Comparison of ENCODE assay signal across 11 mouse cellular contexts in the genomic region with DNA sequence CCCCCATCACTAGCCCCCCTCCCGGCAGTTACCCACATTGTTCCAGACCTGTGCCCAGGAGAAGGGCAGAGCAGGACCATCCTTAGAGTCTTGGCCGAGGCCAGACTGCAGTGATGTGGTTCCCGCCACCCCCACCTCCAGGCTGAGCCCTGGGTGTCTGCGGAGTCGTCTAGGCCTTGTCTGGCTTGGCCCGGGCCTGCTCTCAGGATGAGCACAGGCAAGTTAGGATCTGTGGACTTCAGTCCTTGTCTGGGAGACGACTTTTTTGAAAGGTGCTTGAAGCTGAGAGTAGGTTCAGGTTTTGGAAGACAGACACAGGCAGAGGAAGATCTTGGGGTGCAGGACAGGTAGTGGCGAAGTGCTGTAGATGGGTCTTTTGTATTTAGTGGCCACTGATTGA. TPM values are rescaled to one million over a fixed set of nuclear protein-coding genes. Genes with fewer than 3 reads are reported as not detected.
DNase-seq lines count a peak whose midpoint lies in the region; ATAC-seq and TF ChIP-seq lines count a peak whose summit lies in the region.
"Had no signal": no experiment of that assay in that cellular context is flagged by ENCODE, and none has a peak within 500 bp of the region (broad histone marks: within the 10 kb centered on the region; RNA-seq: fewer than 3 reads in every experiment).

No protein-coding gene starts in this region.

- H3K27ac ChIP-seq in heart, adult 2 months, result peak overlapping the region; percentile 89
- peak overlapping the region; percentile 87 for H3K27ac ChIP-seq in lung, postnatal 0 days (ENCODE audit: low read length)
- H3K27ac ChIP-seq in limb, embryonic 11.5 days (replicated peaks; ENCODE audit: low read depth, low read length), result no peak overlapping the region; the same call in 1 of the 2 replicates
- H3K27ac ChIP-seq in cerebellum, adult 2 months (ENCODE audit: insufficient read depth, low read length), result no peak overlapping the region

- intact Hi-C loops in heart, adult 2 months (cut with DNase I), result no loop called here
- intact Hi-C loops in heart, postnatal 36 days (cut with DNase I), result loop anchor here (2.0 kb wide), 1 partner anchor 17 kb away; no protein-coding TSS in a partner anchor

- peak overlapping the region; percentile 97 for H3K4me3 ChIP-seq in heart, adult 2 months
- H3K4me3 ChIP-seq in lung, postnatal 0 days (ENCODE audit: low read depth, low read length), result no peak overlapping the region
- H3K4me3 ChIP-seq in limb, embryonic 11.5 days (ENCODE audit: low read depth, low read length), result no peak overlapping the region
- H3K4me3 ChIP-seq in cerebellum, adult 2 months (replicated peaks; ENCODE audit: insufficient read depth, low read depth, low read length), result no peak overlapping the region

- no peaks in the 10 kb centered on the region for H3K9me3 ChIP-seq in lung, postnatal 0 days (ENCODE audit: low read length)
- no peaks in the 10 kb centered on the region for H3K9me3 ChIP-seq in limb, embryonic 11.5 days (ENCODE audit: control insufficient read depth, low read length)

- DNase-seq in heart, adult 2 months, result peak in 1 of 2 experiments; percentile 21
- no peak for DNase-seq in heart, postnatal 36 days
- DNase-seq in lung, postnatal 0 days (ENCODE audit: low spot score), result no peak
- no peak for DNase-seq in lung, postnatal 10 days
- no peak for DNase-seq in limb, embryonic 11.5 days (ENCODE audit: low spot score)
- peak; percentile 36 for DNase-seq in yolk sac, embryonic 10.5 days (ENCODE audit: low spot score)
- DNase-seq in cerebellum, adult 11-12 months, result no peak
- no peak for DNase-seq in cerebellum, adult 2 months

- peak overlapping the region; percentile 99 for H3K9ac ChIP-seq in heart, adult 2 months (ENCODE audit: low read depth, low read length)
- no peak overlapping the region for H3K9ac ChIP-seq in lung, postnatal 0 days (replicated peaks; ENCODE audit: low read depth)
- no peak overlapping the region; the same call in 1 of the 2 replicates for H3K9ac ChIP-seq in limb, embryonic 11.5 days (ENCODE audit: low read length)

- peaks cover 5% of the 10 kb centered on the region for H3K79me2 ChIP-seq in heart, adult 2 months (replicated peaks; ENCODE audit: control insufficient read depth, insufficient read depth, low read length)

- 24% methylated on average over 8 of the region's 8 CpGs for WGBS in heart, adult 2 months
- 46% methylated on average over 8 of the region's 8 CpGs for WGBS in lung, postnatal 0 days
- WGBS in limb, embryonic 11.5 days, result 65% methylated on average over 8 of the region's 8 CpGs
- WGBS in cerebellum, adult 2 months, result 88% methylated on average over 8 of the region's 8 CpGs

- H3K4me2 ChIP-seq in lung, postnatal 0 days (replicated peaks; ENCODE audit: low read depth, low read length), result peak overlapping the region; percentile 96
- peak overlapping the region; percentile 12; the same call in 1 of the 2 replicates for H3K4me2 ChIP-seq in limb, embryonic 11.5 days (ENCODE audit: low read depth, severe bottlenecking)

- H3K4me1 ChIP-seq in heart, adult 2 months (ENCODE audit: control insufficient read depth, insufficient read depth, low read length), result peaks cover 43% of the 10 kb centered on the region
- H3K4me1 ChIP-seq in lung, postnatal 0 days (ENCODE audit: insufficient read depth, low read depth, low read length), result peaks cover 32% of the 10 kb centered on the region
- peaks cover 33% of the 10 kb centered on the region for H3K4me1 ChIP-seq in limb, embryonic 11.5 days (ENCODE audit: control insufficient read depth, insufficient read depth, low read length)
- H3K4me1 ChIP-seq in cerebellum, adult 2 months (ENCODE audit: control insufficient read depth, insufficient read depth, low read length), result no peaks in the 10 kb centered on the region

- TF ChIP-seq CTCF in heart, adult 2 months (IDR thresholded peaks at IDR 0.05), result no peak
- no peak for TF ChIP-seq CTCF in lung, postnatal 0 days (IDR thresholded peaks at IDR 0.05)
- TF ChIP-seq CTCF in cerebellum, adult 2 months (IDR thresholded peaks at IDR 0.05; ENCODE audit: borderline replicate concordance, insufficient read depth, low read depth, low read length), result no peak

- H3K36me3 ChIP-seq in heart, adult 2 months (ENCODE audit: control insufficient read depth, insufficient read depth, low read length), result peaks cover 2% of the 10 kb centered on the region; the same call in 1 of the 2 replicates
- no peaks in the 10 kb centered on the region for H3K36me3 ChIP-seq in lung, postnatal 0 days (ENCODE audit: insufficient read depth, low read length)
- no peaks in the 10 kb centered on the region for H3K36me3 ChIP-seq in limb, embryonic 11.5 days (ENCODE audit: control insufficient read depth, insufficient read depth, low read length)

- no peak for ATAC-seq in lung, postnatal 0 days
- ATAC-seq in limb, embryonic 11.5 days (ENCODE audit: insufficient number of reproducible peaks, low FRiP score, low TSS enrichment, low read depth), result no peak
- ATAC-seq: midbrain, embryonic 16.5 days had no signal

- no peak for TF ChIP-seq EP300 in heart, adult 2 months (IDR thresholded peaks at IDR 0.05; ENCODE audit: insufficient read depth, low read depth, low read length)
- no peak for TF ChIP-seq EP300 in lung, postnatal 0 days (IDR thresholded peaks at IDR 0.05)

- no peak for TF ChIP-seq POLR2A in heart, adult 2 months (IDR thresholded peaks at IDR 0.05; ENCODE audit: insufficient read depth, low read depth, low read length)
- no peak for TF ChIP-seq POLR2A in cerebellum, adult 2 months (IDR thresholded peaks at IDR 0.05; ENCODE audit: borderline replicate concordance, insufficient read depth, low read length)

- H3K27me3 ChIP-seq in heart, adult 2 months (ENCODE audit: control insufficient read depth, insufficient read depth, low read length), result no peaks in the 10 kb centered on the region
- H3K27me3 ChIP-seq in lung, postnatal 0 days (replicated peaks; ENCODE audit: insufficient read depth, low read length), result no peaks in the 10 kb centered on the region
- no peaks in the 10 kb centered on the region for H3K27me3 ChIP-seq in limb, embryonic 11.5 days (ENCODE audit: control insufficient read depth, insufficient read depth, low read length)
- H3K27me3 ChIP-seq in cerebellum, adult 2 months (ENCODE audit: control insufficient read depth, insufficient read depth, low read length), result no peaks in the 10 kb centered on the region

RNA-seq across cellular contexts. Expression of gene Hspg2, which starts 2.8 kb away (rescaled TPM):
- 100 to 1,000 TPM; 174 to 190 TPM for total RNA-seq in heart, adult 2 months (2021)
- 86.7 and 114 TPM in 2 replicates for polyA plus RNA-seq in heart, adult 2 months (2012; rRNA removed)
- 100 to 1,000 TPM; 240 to 255 TPM for total RNA-seq in heart, postnatal 36 days (2021)
- polyA plus RNA-seq in lung, postnatal 0 days (2015; fragmentation: Nextera tagmentation; extraction: Ambion mirVana), result 20.2 and 25.3 TPM in 2 replicates
- polyA plus RNA-seq in limb, embryonic 11.5 days (2014; fragmentation: Nextera tagmentation; extraction: Ambion mirVana), result 20.6 and 22.4 TPM in 2 replicates
- polyA plus RNA-seq in cerebellum, adult 2 months (2012; rRNA removed), result 2.8 and 3.1 TPM in 2 replicates

RNA-seq across cellular contexts. Expression of gene 1700013G24Rik, which starts 18.2 kb away (rescaled TPM):
- not detected for total RNA-seq in heart, adult 2 months (2021)
- polyA plus RNA-seq in heart, adult 2 months (2012; rRNA removed), result 0.38 and 0.57 TPM in 2 replicates
- total RNA-seq in heart, postnatal 36 days (2021), result not detected
- not detected in 2 replicates for polyA plus RNA-seq in lung, postnatal 0 days (2015; fragmentation: Nextera tagmentation; extraction: Ambion mirVana)
- not detected in 2 replicates for polyA plus RNA-seq in limb, embryonic 11.5 days (2014; fragmentation: Nextera tagmentation; extraction: Ambion mirVana)
- polyA plus RNA-seq in cerebellum, adult 2 months (2012; rRNA removed), result not detected in 2 replicates
- total RNA-seq: heart, postnatal 10 days; left cerebral cortex, postnatal 36 days had no signal
- polyA plus RNA-seq: midbrain, embryonic 16.5 days had no signal

RNA-seq across cellular contexts. Expression of gene Cela3b, which starts 41.0 kb away (rescaled TPM):
- not detected for total RNA-seq in heart, adult 2 months (2021)
- polyA plus RNA-seq in heart, adult 2 months (2012; rRNA removed), result 0.32 TPM in 1 of 2 replicates, not detected in the other
- not detected for total RNA-seq in heart, postnatal 36 days (2021)
- not detected in 2 replicates for polyA plus RNA-seq in lung, postnatal 0 days (2015; fragmentation: Nextera tagmentation; extraction: Ambion mirVana)
- polyA plus RNA-seq in limb, embryonic 11.5 days (2014; fragmentation: Nextera tagmentation; extraction: Ambion mirVana), result not detected in 2 replicates
- polyA plus RNA-seq in cerebellum, adult 2 months (2012; rRNA removed), result not detected in 2 replicates
- total RNA-seq: heart, postnatal 10 days; left cerebral cortex, postnatal 36 days had no signal
- polyA plus RNA-seq: midbrain, embryonic 16.5 days had no signal

Comparison
In these comparisons a context has a peak if more than half of its experiments do, and no peak if none do; other contexts are left out.
1. H3K27ac ChIP-seq: peak in heart, adult 2 months (single experiment) and lung, postnatal 0 days (single experiment); none in limb, embryonic 11.5 days (single experiment) and cerebellum, adult 2 months (single experiment).